Mouse (Mus musculus) small intestine, adult 2 months (tissue): Measurements from ENCODE around the gene Tinagl1.

ENCODE experiments used
- CTCF ChIP-seq: fragments of 200-500 bp; IDR thresholded peaks from 2 replicates; pipeline ENCODE4 v1.5.1; 2012; ENCODE audit warnings: low read depth, mild to moderate bottlenecking, control low read depth, inconsistent platforms, low read length, moderate library complexity, mixed read lengths; ENCODE audit not compliant: insufficient replicate concordance, insufficient read length; ENCODE audit errors: extremely low read depth
- POLR2A ChIP-seq: fragments of 200-500 bp; IDR thresholded peaks from 2 replicates; pipeline ENCODE4 v1.6.1; 2012; ENCODE audit warnings: low read depth, mild to moderate bottlenecking, control low read depth, inconsistent platforms, low read length, moderate library complexity

- TF ChIP-seq CTCF (no peak), POLR2A (no peak)
Observed at GRCm38 (mm10) chr4:130211870-130212269, 36.9 kb upstream of the Tinagl1 start.
